Mouse (Mus musculus): ENCODE measurements around the gene Ldb3. TPM values are rescaled to one million over a fixed set of nuclear protein-coding genes. Genes with fewer than 3 reads are reported as not detected.

The Ldb3 gene
- total RNA-seq, 2 experiments from 2014 or later: 1,007 to 1,096 TPM

DNA sequence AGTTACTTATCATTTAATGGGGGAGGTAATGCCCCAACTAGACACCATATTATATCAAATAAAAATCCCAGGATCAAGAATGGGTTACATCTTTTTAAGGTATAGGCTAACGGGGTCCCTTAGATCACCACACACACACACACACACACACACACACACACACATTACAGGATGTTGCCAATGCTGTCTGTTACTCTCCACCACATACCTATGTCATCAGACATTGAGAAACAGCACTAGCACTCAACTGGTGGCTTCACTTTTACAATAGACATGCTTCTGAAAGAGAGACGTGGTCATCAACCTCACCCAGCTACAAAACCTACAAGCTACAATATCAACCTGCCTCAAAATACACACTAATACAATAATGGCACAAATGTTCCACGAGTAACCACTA is 94.8 kb downstream of the Ldb3 start:
- intact Hi-C loops (cut with DNase I): no loop called here
- no peak for DNase-seq (ENCODE audit: low spot score)

DNA sequence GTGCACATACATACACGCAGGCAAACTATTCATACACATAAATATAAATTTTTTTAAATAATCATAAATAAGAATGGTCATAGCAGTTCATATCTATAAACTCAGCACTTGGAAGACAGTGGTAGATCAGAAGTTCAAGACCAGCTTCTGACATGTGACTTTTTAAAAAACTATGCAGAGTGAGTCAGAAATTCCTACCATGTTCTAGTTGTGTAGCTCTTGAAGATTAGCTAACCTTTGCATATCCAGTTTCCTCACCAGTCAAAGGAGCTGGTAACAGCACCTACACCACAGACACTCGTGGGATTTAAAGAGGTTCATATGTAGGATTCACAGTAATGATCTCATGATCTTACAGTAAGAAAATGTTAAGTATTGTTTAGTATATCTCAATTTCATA is 95.8 kb downstream of the Ldb3 start:
- no peak for DNase-seq (ENCODE audit: low spot score)
- intact Hi-C loops (cut with DNase I): no loop called here

DNA sequence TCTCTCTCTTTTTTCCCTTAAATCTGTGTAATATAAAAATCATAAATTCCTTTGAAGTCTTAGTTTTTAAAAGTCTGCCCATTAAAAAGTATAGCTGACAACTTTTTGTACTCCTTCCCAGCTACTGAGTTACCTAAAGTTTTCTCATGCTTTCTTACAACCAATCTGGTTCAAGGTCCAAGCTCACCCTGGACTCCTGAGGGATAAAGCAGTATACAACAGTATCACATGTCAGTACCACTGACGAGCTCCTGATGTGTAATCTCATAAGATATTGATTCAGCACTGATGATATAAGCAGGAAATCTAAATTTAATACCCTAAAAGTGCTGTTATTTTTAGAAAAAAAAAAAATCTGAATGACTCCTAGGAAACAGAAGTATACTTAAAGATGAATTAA is 97.5 kb downstream of the Ldb3 start:
- DNase-seq (ENCODE audit: low spot score): no peak
- intact Hi-C loops (cut with DNase I): no loop called here

DNA sequence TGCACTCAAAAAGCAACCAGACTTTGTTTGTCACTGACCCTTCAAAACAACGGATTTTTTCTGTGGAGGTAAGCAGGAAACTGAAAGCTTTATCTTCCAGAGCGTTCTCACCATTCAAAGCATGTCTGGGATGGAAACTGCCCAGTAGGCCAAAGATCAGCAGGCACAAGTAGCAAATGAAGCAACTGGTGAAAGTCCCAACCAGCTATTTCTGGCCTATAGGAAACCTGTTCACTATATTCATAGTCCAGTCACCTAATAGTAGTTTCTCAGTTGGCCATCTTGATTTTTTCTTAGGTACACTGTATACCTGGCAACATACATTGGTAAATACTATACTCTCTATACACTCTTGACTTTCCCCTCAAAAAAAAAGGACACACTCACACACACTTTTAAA is 98.6 kb downstream of the Ldb3 start:
- intact Hi-C loops (cut with DNase I): no loop called here
- no peak for DNase-seq (ENCODE audit: low spot score)

DNA sequence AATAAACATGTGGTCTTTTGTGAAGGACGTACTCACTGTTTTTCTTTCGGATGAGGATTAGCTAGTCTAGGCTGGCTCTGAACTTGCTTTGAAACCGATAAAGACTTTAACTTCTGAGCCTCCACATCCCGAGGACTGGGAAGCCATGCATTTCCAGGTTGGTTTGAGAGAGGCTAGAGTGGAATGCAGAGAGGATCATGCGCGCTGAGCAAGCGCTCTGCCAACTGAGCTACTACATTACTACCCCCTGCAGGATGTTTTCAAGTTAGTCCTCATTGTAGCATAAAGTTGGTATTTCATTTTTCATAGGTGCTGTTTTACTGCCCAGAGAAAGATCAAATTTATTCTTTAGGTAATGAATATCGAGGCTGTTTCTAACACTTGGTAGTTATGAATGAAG is 102.3 kb downstream of the Ldb3 start:
- intact Hi-C loops (cut with DNase I): no loop called here
- no peak for DNase-seq (ENCODE audit: low spot score)

DNA sequence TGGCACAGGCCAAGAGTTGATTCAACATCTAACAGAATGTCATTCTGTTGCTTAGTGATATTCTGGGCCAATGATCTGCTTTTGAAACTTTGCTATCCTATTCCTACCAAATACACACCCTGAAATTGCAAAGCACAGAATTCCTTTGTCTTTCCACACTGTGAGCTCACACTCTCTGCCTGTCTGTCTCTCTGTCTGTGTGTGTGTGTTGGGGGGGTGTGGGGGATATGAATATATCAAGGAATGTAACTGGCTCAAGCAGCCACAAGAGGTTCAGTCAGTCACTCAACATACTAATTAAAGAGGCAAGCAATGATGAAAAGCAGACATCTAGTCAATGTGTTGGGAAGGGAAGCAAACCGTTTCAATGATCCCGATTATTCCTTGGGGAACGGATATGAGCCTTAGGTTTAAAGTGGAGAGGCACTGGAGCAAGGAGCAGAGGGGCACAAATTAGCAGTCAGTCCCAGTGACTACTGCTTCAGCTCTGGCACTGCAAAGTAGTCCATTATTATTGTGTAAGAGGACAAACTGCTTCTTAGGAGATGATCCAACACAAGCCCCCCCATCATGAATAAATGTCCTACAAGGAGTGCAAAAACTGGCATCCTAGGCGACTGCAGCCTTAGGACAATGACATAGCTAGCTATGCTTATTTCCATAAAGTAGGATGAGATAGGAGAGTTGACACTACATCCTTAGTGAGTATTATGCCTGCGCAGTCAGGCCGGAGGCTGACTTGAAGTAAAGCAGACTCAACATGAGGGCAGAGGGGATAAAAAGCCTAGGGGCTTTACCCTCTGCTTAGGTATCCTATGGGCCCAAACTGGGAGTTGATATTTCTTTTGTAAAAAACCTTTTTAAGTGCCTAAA is 104.8 kb downstream of the Ldb3 start:
- DNase-seq (ENCODE audit: low spot score): no peak

More for the DNA sequence above, 104.8 kb downstream of the Ldb3 start:
- intact Hi-C loops (cut with DNase I): no loop called here

Other genes starting within 250 kb of the Ldb3 start
- not detected for gene Fam25c, start 233.2 kb downstream of the Ldb3 start, total RNA-seq (2021)
- 1 to 10 TPM; 5.9 to 6.5 TPM for gene Sncg, start 213.9 kb downstream of the Ldb3 start, total RNA-seq (2021)
- gene Mmrn2, start 213.2 kb downstream of the Ldb3 start, total RNA-seq (2021): 10 to 100 TPM; 38.6 to 43.2 TPM
- 10 to 100 TPM; 71.8 to 77.5 TPM for gene Bmpr1a, start 85.3 kb downstream of the Ldb3 start, total RNA-seq (2021)
- gene 9230112D13Rik, start 65.9 kb downstream of the Ldb3 start, total RNA-seq (2021): not detected
- gene Opn4, start 11.5 kb upstream of the Ldb3 start, total RNA-seq (2021): 1 to 10 TPM; 2.6 to 2.9 TPM
- 10 to 100 TPM; 32.8 to 36.0 TPM for gene Wapl, start 85.2 kb upstream of the Ldb3 start, total RNA-seq (2021)
- gene Grid1, start 231.4 kb upstream of the Ldb3 start, total RNA-seq (2021): not detected